Mouse (Mus musculus): ENCODE data around the gene Crispld2.

DNA sequence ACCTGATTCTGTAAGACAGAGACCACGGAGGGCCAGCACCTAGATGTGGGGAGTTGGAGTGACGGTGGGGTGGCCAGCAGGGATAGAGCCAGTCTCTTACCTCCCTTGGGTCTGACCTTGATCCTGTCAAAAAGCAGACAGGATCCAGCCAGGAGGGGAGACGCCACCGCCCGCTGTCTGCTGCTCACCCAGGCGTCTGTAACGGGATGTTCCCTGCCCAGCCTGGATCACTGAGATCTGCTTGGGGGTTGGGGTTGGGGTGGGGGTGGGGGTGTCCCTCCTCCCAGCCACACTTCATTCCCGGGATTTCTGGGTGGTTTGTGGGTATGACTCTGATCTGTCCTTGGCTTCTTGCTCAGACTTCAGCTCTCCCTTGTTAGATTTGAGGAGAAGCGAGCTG is 10.1 kb downstream of the Crispld2 start:
- TF ChIP-seq CTCF (IDR thresholded peaks at IDR 0.05; ENCODE audit: extremely low read depth, insufficient read length, insufficient replicate concordance, low read depth, low read length) (no peak), POLR2A (IDR thresholded peaks at IDR 0.05; ENCODE audit: low read depth, low read length) (no peak)
